Mouse (Mus musculus) hindbrain, embryonic 12.5 days (tissue): ENCODE results near the gene Dpp8. TPM values are rescaled to one million over a fixed set of nuclear protein-coding genes. Genes with fewer than 3 reads are reported as not detected.
A peak's percentile ranks its signal among the peaks of the same experiment; 100 is the strongest.
"Not testable (repeated sequence)": the region's sequence is repeated elsewhere in the genome, so short reads cannot be mapped to it uniquely, and the experiment has no call there.

ENCODE experiments used
- ATAC-seq: fragments of 200-750 bp; cut with Nextera tagmentation; 2 replicates; pipeline ENCODE4 v1.8.0; 2017; ENCODE audit warnings: moderate TSS enrichment; ENCODE audit not compliant: low FRiP score
- H3K27ac ChIP-seq: fragments of 300-500 bp; sonication (generic); 2 replicates; pipeline ENCODE4 v1.5.1; 2016; ENCODE audit warnings: mild to moderate bottlenecking
- H3K27me3 ChIP-seq: fragments of 300-500 bp; sonication (generic); 2 replicates; pipeline ENCODE4 v1.6.1; 2016; ENCODE audit warnings: mild to moderate bottlenecking
- H3K36me3 ChIP-seq: fragments of 300-500 bp; sonication (generic); 2 replicates; pipeline ENCODE4 v1.6.1; 2016; ENCODE audit warnings: mild to moderate bottlenecking
- H3K4me1 ChIP-seq: fragments of 300-500 bp; sonication (generic); 2 replicates; pipeline ENCODE4 v1.6.1; 2016
- H3K4me2 ChIP-seq: fragments of 300-500 bp; sonication (generic); replicated peaks from 2 replicates; pipeline ENCODE4 v1.6.1; 2016; ENCODE audit warnings: mild to moderate bottlenecking
- H3K4me3 ChIP-seq: fragments of 300-500 bp; sonication (generic); 2 replicates; pipeline ENCODE4 v1.5.1; 2016; ENCODE audit warnings: mild to moderate bottlenecking
- H3K9ac ChIP-seq: fragments of 300-500 bp; sonication (generic); 2 replicates; pipeline ENCODE4 v1.6.1; 2016; ENCODE audit warnings: mild to moderate bottlenecking, moderate library complexity
- H3K9me3 ChIP-seq: fragments of 300-500 bp; sonication (generic); replicated peaks from 2 replicates; pipeline ENCODE4 v1.6.1; 2016; ENCODE audit warnings: mild to moderate bottlenecking
- WGBS: fragments of 180-500 bp; shearing (Covaris S2); methylation state at CpG from one replicate; pipeline ENCODE4 v1.1.7; 2016; 5-methylcytosine and 5-hydroxymethylcytosine counted together
- polyA plus RNA-seq: library from polyadenylated mRNA; unstranded; fragments of >200 nt; fragmentation: Nextera tagmentation; extraction: Ambion mirVana; gene quantifications from 2 replicates; pipeline ENCODE4 v1.2.1, GENCODE M21; 2016

Gene Dpp8
- polyA plus RNA-seq, 1 experiment from 2014 or later, result 56.8 TPM

- no peak overlapping the region for H3K4me3 ChIP-seq
- no peak overlapping the region for H3K9ac ChIP-seq
- peaks cover 67% of the 10 kb centered on the region for H3K36me3 ChIP-seq
- no peaks in the 10 kb centered on the region for H3K27me3 ChIP-seq
- H3K9me3 ChIP-seq, result no peaks in the 10 kb centered on the region
- WGBS, result 96% methylated on average over 6 of the region's 6 CpGs
- H3K4me1 ChIP-seq, result peaks cover 3% of the 10 kb centered on the region; the same call in 1 of the 2 replicates
- no peak for ATAC-seq
- no peak overlapping the region for H3K27ac ChIP-seq
- no peak overlapping the region for H3K4me2 ChIP-seq
Observed at GRCm38 (mm10) chr9:65074855-65075493, 42.8 kb downstream of the Dpp8 start.

- Histone ChIP-seq H3K9ac (no peak overlapping the region), H3K4me2 (no peak overlapping the region), H3K9me3 (no peaks in the 10 kb centered on the region), H3K4me3 (no peak overlapping the region), H3K27ac (no peak overlapping the region), H3K27me3 (no peaks in the 10 kb centered on the region), H3K36me3 (peaks cover 67% of the 10 kb centered on the region), H3K4me1 (peaks cover 3% of the 10 kb centered on the region; the same call in 1 of the 2 replicates)
- WGBS, result 90% methylated on average over 5 of the region's 5 CpGs
- no peak for ATAC-seq
Observed at GRCm38 (mm10) chr9:65077536-65077935, 45.3 kb downstream of the Dpp8 start.

- WGBS, result 99% methylated on average over 2 of the region's 2 CpGs
- H3K4me2 ChIP-seq, H3K9me3 ChIP-seq, H3K27ac ChIP-seq, H3K4me1 ChIP-seq, ATAC-seq, H3K9ac ChIP-seq, H3K27me3 ChIP-seq, H3K4me3 ChIP-seq: not testable (repeated sequence)
- peaks cover 75% of the 10 kb centered on the region for H3K36me3 ChIP-seq
Observed at GRCm38 (mm10) chr9:65080141-65080540, 47.9 kb downstream of the Dpp8 start.

- no peak for ATAC-seq
- no peaks in the 10 kb centered on the region for H3K27me3 ChIP-seq
- H3K4me2 ChIP-seq, result no peak overlapping the region
- 93% methylated on average over 18 of the region's 18 CpGs for WGBS
- no peak overlapping the region for H3K9ac ChIP-seq
- no peak overlapping the region for H3K27ac ChIP-seq
- peaks cover 57% of the 10 kb centered on the region for H3K36me3 ChIP-seq
- no peaks in the 10 kb centered on the region for H3K4me1 ChIP-seq
- H3K9me3 ChIP-seq, result no peaks in the 10 kb centered on the region
- H3K4me3 ChIP-seq, result no peak overlapping the region
Observed at GRCm38 (mm10) chr9:65083075-65083765, 51.0 kb downstream of the Dpp8 start.

- 83% methylated on average over 7 of the region's 7 CpGs for WGBS
- H3K36me3 ChIP-seq, result peaks cover 46% of the 10 kb centered on the region
- H3K27me3 ChIP-seq, result no peaks in the 10 kb centered on the region
- no peaks in the 10 kb centered on the region for H3K9me3 ChIP-seq
- no peak overlapping the region for H3K27ac ChIP-seq
- H3K4me2 ChIP-seq, result no peak overlapping the region
- no peaks in the 10 kb centered on the region for H3K4me1 ChIP-seq
- no peak overlapping the region for H3K4me3 ChIP-seq
- no peak overlapping the region for H3K9ac ChIP-seq
- no peak for ATAC-seq
Observed at GRCm38 (mm10) chr9:65084198-65084807, 52.1 kb downstream of the Dpp8 start.

GRCm38 (mm10) chr9:65085270-65085669, 53.1 kb downstream of the Dpp8 start:
- peaks cover 5% of the 10 kb centered on the region; the same call in 1 of the 2 replicates for H3K4me1 ChIP-seq
- no peak overlapping the region for H3K4me3 ChIP-seq
- WGBS, result 96% methylated on average over 1 of the region's 1 CpGs
- H3K4me2 ChIP-seq, result no peak overlapping the region
- peaks cover 40% of the 10 kb centered on the region for H3K36me3 ChIP-seq
- no peak for ATAC-seq
- no peaks in the 10 kb centered on the region for H3K27me3 ChIP-seq
- H3K9me3 ChIP-seq, result no peaks in the 10 kb centered on the region
- no peak overlapping the region for H3K9ac ChIP-seq
- no peak overlapping the region for H3K27ac ChIP-seq

GRCm38 (mm10) chr9:65086801-65087200, 54.6 kb downstream of the Dpp8 start:
- H3K27ac ChIP-seq, result no peak overlapping the region
- no peak overlapping the region for H3K4me3 ChIP-seq
- 94% methylated on average over 1 of the region's 1 CpGs for WGBS
- H3K4me1 ChIP-seq, result peaks cover 7% of the 10 kb centered on the region; the same call in 1 of the 2 replicates
- H3K36me3 ChIP-seq, result peaks cover 29% of the 10 kb centered on the region
- no peak overlapping the region for H3K9ac ChIP-seq
- H3K27me3 ChIP-seq, result no peaks in the 10 kb centered on the region
- H3K9me3 ChIP-seq, result no peaks in the 10 kb centered on the region
- no peak overlapping the region for H3K4me2 ChIP-seq
- ATAC-seq, result no peak

- Histone ChIP-seq H3K27me3 (no peaks in the 10 kb centered on the region), H3K9me3 (no peaks in the 10 kb centered on the region), H3K4me2 (no peak overlapping the region), H3K36me3 (peaks cover 23% of the 10 kb centered on the region), H3K4me1 (peaks cover 7% of the 10 kb centered on the region; the same call in 1 of the 2 replicates), H3K27ac (no peak overlapping the region), H3K4me3 (no peak overlapping the region), H3K9ac (no peak overlapping the region)
- no peak for ATAC-seq
- WGBS, result 58% methylated on average over 5 of the region's 5 CpGs
Observed at GRCm38 (mm10) chr9:65087490-65087889, 55.3 kb downstream of the Dpp8 start.

- 47% methylated on average over 6 of the region's 6 CpGs for WGBS
- H3K27ac ChIP-seq, result 0 out of 2 replicates have a peak overlapping the region, but pooled peaks have one; percentile 30
- H3K36me3 ChIP-seq, result no peaks in the 10 kb centered on the region
- no peak overlapping the region for H3K4me2 ChIP-seq
- no peaks in the 10 kb centered on the region for H3K27me3 ChIP-seq
- no peak overlapping the region for H3K9ac ChIP-seq
- peak; percentile 66 for ATAC-seq
- no peaks in the 10 kb centered on the region for H3K9me3 ChIP-seq
- H3K4me3 ChIP-seq, result no peak overlapping the region
- peaks cover 13% of the 10 kb centered on the region for H3K4me1 ChIP-seq
Observed at GRCm38 (mm10) chr9:65094237-65094636, 62.0 kb downstream of the Dpp8 start.

GRCm38 (mm10) chr9:65100991-65101685, 68.9 kb downstream of the Dpp8 start, which contains the start of gene Igdcc4:
Gene Igdcc4, plus strand, starts transcription at chr9:65101486.
- WGBS, result 2% methylated on average over 30 of the region's 76 CpGs
- Histone ChIP-seq H3K9ac (peak within 1 kb of the TSS; percentile 89), H3K4me3 (peak within 1 kb of the TSS; percentile 83), H3K27ac (peak within 1 kb of the TSS; percentile 84), H3K36me3 (no peaks in the 10 kb centered on the region), H3K4me2 (peak within 1 kb of the TSS; percentile 93), H3K27me3 (no peaks in the 10 kb centered on the region), H3K4me1 (peaks cover 34% of the 10 kb centered on the region), H3K9me3 (0 out of 2 replicates have a peak, but pooled peaks cover 4% of the 10 kb centered on the region)
- peak; percentile 12; the same call in 1 of the 2 replicates for ATAC-seq

GRCm38 (mm10) chr9:65101686-65102376, 69.6 kb downstream of the Dpp8 start:
- Histone ChIP-seq H3K4me3 (peak overlapping the region; percentile 83), H3K4me1 (peaks cover 34% of the 10 kb centered on the region), H3K4me2 (peak overlapping the region; percentile 93), H3K36me3 (no peaks in the 10 kb centered on the region), H3K27me3 (no peaks in the 10 kb centered on the region), H3K27ac (peak overlapping the region; percentile 84), H3K9ac (peak overlapping the region; percentile 89), H3K9me3 (0 out of 2 replicates have a peak, but pooled peaks cover 4% of the 10 kb centered on the region)
- ATAC-seq, result peak; percentile 69
- under 1% methylated on average over 39 of the region's 39 CpGs for WGBS
